Mouse (Mus musculus): ENCODE measurements around the gene Tial1.

The Tial1 gene

GRCm38 (mm10) chr7:128461285-128462215 lies at the start of gene Tial1:
Gene Tial1, minus strand, starts transcription at chr7:128461717.
- peak; percentile 99 for DNase-seq (ENCODE audit: low spot score in 2 of 2)

- peak; percentile 60 to 64 for DNase-seq (ENCODE audit: low spot score in 2 of 2)
These were observed 42.6 kb upstream of the Tial1 start for GRCm38 (mm10) chr7:128504091-128504490.

- DNase-seq (ENCODE audit: low spot score in 2 of 2) = no peak
These were observed 38.3 kb upstream of the Tial1 start for GRCm38 (mm10) chr7:128499801-128500200.

- DNase-seq (ENCODE audit: low spot score in 2 of 2) = no peak
These were observed 33.0 kb upstream of the Tial1 start for GRCm38 (mm10) chr7:128494546-128494945.

- DNase-seq (ENCODE audit: low spot score in 2 of 2) = no peak
These were observed 27.5 kb upstream of the Tial1 start for GRCm38 (mm10) chr7:128488986-128489385.

GRCm38 (mm10) chr7:128474322-128474721 lies 12.8 kb upstream of the Tial1 start:
- DNase-seq (ENCODE audit: low spot score in 2 of 2) = peak; percentile 32 to 34

GRCm38 (mm10) chr7:128462406-128462805 lies 889 bp upstream of the Tial1 start:
- no peak for DNase-seq (ENCODE audit: low spot score in 2 of 2)

GRCm38 (mm10) chr7:128460865-128461228 lies 670 bp downstream of the Tial1 start:
- DNase-seq (ENCODE audit: low spot score in 2 of 2) = peak in 1 of 2 experiments; percentile 22

GRCm38 (mm10) chr7:128460131-128460864 lies 1.2 kb downstream of the Tial1 start:
- DNase-seq (ENCODE audit: low spot score in 2 of 2) = peak in 1 of 2 experiments; percentile 12

- DNase-seq (ENCODE audit: low spot score in 2 of 2) = no peak
These were observed 1.8 kb downstream of the Tial1 start for GRCm38 (mm10) chr7:128459791-128460130.

GRCm38 (mm10) chr7:128458011-128458410 lies 3.5 kb downstream of the Tial1 start:
- DNase-seq (ENCODE audit: low spot score in 2 of 2) = no peak

GRCm38 (mm10) chr7:128452731-128453130 lies 8.8 kb downstream of the Tial1 start:
- DNase-seq (ENCODE audit: low spot score in 2 of 2) = no peak

- no peak for DNase-seq (ENCODE audit: low spot score in 2 of 2)
These were observed 20.9 kb downstream of the Tial1 start for GRCm38 (mm10) chr7:128440584-128440983.

GRCm38 (mm10) chr7:128439251-128439650 lies 22.3 kb downstream of the Tial1 start:
- no peak for DNase-seq (ENCODE audit: low spot score in 2 of 2)

GRCm38 (mm10) chr7:128438131-128438530 lies 23.4 kb downstream of the Tial1 start:
- no peak for DNase-seq (ENCODE audit: low spot score in 2 of 2)

- DNase-seq (ENCODE audit: low spot score in 2 of 2) = no peak
These were observed 28.3 kb downstream of the Tial1 start for GRCm38 (mm10) chr7:128433213-128433612.

GRCm38 (mm10) chr7:128432574-128432973 lies 28.9 kb downstream of the Tial1 start:
- DNase-seq (ENCODE audit: low spot score in 2 of 2) = no peak

GRCm38 (mm10) chr7:128422491-128422890 lies 39.0 kb downstream of the Tial1 start:
- no peak for DNase-seq (ENCODE audit: low spot score in 2 of 2)

- DNase-seq (ENCODE audit: low spot score in 2 of 2) = peak; percentile 12 to 28
These were observed 39.8 kb downstream of the Tial1 start for GRCm38 (mm10) chr7:128421701-128422100.

GRCm38 (mm10) chr7:128419690-128420089 lies 41.8 kb downstream of the Tial1 start:
- DNase-seq (ENCODE audit: low spot score in 2 of 2) = no peak

GRCm38 (mm10) chr7:128417930-128418779 lies 43.4 kb downstream of the Tial1 start, which contains the start of gene Rgs10:
Gene Rgs10, minus strand, starts transcription at chr7:128418758.
- DNase-seq (ENCODE audit: low spot score in 2 of 2) = peak; percentile 24 to 27

All from right cerebral cortex, postnatal 36 days (tissue).